Mouse (Mus musculus): Measurements from ENCODE around the gene Tespa1. TPM values are rescaled to one million over a fixed set of nuclear protein-coding genes. Genes with fewer than 3 reads are reported as not detected.
"Not testable (repeated sequence)": the region's sequence is repeated elsewhere in the genome, so short reads cannot be mapped to it uniquely, and the experiment has no call there.

The Tespa1 gene
- polyA plus RNA-seq, 1 experiment from 2014 or later, result not detected

GRCm38 (mm10) chr10:130304138-130304537, 18.5 kb upstream of the Tespa1 start:
- not testable (repeated sequence) for H3K27ac ChIP-seq (ENCODE audit: low read depth, low read length); H3K4me1 ChIP-seq (ENCODE audit: control insufficient read depth, insufficient read depth, low read length); H3K27me3 ChIP-seq (ENCODE audit: control insufficient read depth, insufficient read depth, low read length); H3K9me3 ChIP-seq (ENCODE audit: control insufficient read depth, low read length); H3K9ac ChIP-seq (replicated peaks; ENCODE audit: low read depth, low read length); H3K4me3 ChIP-seq (ENCODE audit: low read depth, low read length); H3K36me3 ChIP-seq (ENCODE audit: control insufficient read depth, insufficient read depth, low read length); H3K4me2 ChIP-seq (ENCODE audit: low read depth, low read length); ATAC-seq (ENCODE audit: low read depth)
- 76% methylated on average over 3 of the region's 5 CpGs for WGBS

DNA sequence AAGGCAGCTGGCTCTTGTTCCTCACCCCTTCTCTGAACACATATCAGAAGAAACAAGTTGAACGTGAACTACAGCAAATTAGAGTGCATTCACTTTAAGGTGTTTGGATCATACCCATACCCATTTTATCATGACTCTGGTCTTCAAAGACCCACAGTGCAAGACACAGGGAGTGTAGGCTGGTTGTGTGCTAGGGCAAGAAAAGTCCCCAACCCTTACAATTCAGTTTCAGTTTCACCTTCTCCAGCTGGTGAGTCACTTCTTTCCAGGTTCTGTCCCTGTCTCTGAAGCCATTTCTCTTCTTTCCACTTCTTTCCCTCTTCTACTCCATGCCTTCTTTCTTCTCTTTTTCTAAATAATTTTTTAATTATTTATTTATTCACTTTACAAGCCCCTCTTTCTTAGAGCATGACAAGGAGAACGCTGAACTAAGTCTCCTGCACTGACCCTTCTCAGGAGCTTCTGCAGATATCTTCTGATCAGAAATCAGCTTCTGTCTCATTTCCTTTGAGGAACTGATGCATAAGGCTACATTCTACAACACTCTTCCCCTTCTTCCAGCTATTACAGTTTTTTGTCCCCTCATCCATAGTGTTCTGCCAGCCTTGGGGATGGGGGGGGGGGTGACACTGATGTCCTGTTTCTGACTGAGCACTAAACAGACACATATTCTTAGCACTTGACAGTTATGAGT, 11.0 kb upstream of the Tespa1 start:
- no peaks in the 10 kb centered on the region for H3K4me1 ChIP-seq (ENCODE audit: control insufficient read depth, insufficient read depth, low read length)
- no peak for ATAC-seq (ENCODE audit: low read depth)
- WGBS, result 97% methylated on average over 2 of the region's 2 CpGs

DNA sequence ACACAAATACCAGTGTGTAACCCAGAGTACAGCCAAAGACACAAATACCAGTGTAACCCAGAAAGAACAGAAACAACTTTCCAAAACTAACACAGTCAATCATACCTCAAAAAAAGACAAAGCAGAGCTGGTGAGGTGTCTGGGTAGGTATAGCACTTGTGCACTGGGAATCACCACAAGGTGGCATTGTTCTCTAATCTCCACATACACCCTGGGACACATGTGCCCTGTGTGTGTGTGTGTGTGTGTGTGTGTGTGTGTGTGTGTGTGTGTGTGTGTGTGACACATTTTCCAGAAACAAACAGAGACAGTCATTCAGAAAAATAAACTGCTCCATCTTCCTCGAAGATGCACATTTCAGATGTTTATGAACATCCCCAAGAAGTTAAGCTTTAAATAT, 9.1 kb upstream of the Tespa1 start:
- Histone ChIP-seq H3K27ac (ENCODE audit: low read depth, low read length) (no peak overlapping the region), H3K9ac (replicated peaks; ENCODE audit: low read depth, low read length) (no peak overlapping the region), H3K4me1 (ENCODE audit: control insufficient read depth, insufficient read depth, low read length) (no peaks in the 10 kb centered on the region), H3K27me3 (ENCODE audit: control insufficient read depth, insufficient read depth, low read length) (no peaks in the 10 kb centered on the region), H3K36me3 (ENCODE audit: control insufficient read depth, insufficient read depth, low read length) (no peaks in the 10 kb centered on the region), H3K4me3 (ENCODE audit: low read depth, low read length) (no peak overlapping the region), H3K4me2 (ENCODE audit: low read depth, low read length) (no peak overlapping the region), H3K9me3 (ENCODE audit: control insufficient read depth, low read length) (no peaks in the 10 kb centered on the region)
- 89% methylated on average over 1 of the region's 1 CpGs for WGBS
- no peak for ATAC-seq (ENCODE audit: low read depth)

More for the DNA sequence above, 11.0 kb upstream of the Tespa1 start:
- Histone ChIP-seq H3K9ac (replicated peaks; ENCODE audit: low read depth, low read length) (no peak overlapping the region), H3K9me3 (ENCODE audit: control insufficient read depth, low read length) (no peaks in the 10 kb centered on the region), H3K27me3 (ENCODE audit: control insufficient read depth, insufficient read depth, low read length) (no peaks in the 10 kb centered on the region), H3K36me3 (ENCODE audit: control insufficient read depth, insufficient read depth, low read length) (no peaks in the 10 kb centered on the region), H3K4me3 (ENCODE audit: low read depth, low read length) (no peak overlapping the region), H3K4me2 (ENCODE audit: low read depth, low read length) (no peak overlapping the region), H3K27ac (ENCODE audit: low read depth, low read length) (no peak overlapping the region)

DNA sequence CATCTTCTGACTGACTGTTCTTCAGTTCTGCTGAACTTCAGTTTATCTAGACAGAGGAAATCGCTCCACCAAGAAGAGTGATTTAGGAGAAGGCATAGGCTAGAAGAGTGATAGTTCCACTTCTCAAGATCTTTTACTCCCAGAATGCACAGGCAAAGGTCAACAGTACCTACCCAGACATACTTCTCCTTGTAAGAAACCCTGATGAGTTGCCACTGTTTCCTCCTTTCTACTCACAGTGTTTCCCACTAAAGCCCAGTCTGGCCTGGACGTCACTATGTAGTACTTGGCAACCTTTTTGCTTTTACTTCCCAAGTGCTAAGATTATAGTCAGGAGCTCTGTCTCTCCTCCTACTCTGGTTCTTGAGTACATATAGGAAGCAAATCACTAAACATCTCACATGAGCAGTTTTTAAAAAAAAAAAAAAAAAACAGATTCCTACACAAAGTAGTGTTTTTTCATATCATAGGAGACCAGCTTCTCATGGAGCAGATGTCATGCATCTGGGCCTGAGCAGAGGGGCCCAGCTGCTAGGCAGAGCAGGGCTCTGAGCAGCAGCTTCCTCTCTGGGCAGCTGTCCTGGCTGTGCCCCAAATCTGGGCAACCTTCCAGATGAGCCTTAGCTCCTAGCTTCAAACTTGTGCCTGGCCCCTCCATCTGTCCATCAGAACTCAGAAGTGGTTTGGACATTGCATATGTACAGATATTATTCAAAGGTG, 8.4 kb upstream of the Tespa1 start:
- ATAC-seq (ENCODE audit: low read depth), result peak; percentile 81; the same call in 1 of the 2 replicates
- no peaks in the 10 kb centered on the region for H3K27me3 ChIP-seq (ENCODE audit: control insufficient read depth, insufficient read depth, low read length)
- H3K9me3 ChIP-seq (ENCODE audit: control insufficient read depth, low read length), result no peaks in the 10 kb centered on the region
- no peak overlapping the region for H3K27ac ChIP-seq (ENCODE audit: low read depth, low read length)
- H3K4me1 ChIP-seq (ENCODE audit: control insufficient read depth, insufficient read depth, low read length), result no peaks in the 10 kb centered on the region
- 78% methylated on average over 2 of the region's 2 CpGs for WGBS
- H3K36me3 ChIP-seq (ENCODE audit: control insufficient read depth, insufficient read depth, low read length), result no peaks in the 10 kb centered on the region
- no peak overlapping the region for H3K4me3 ChIP-seq (ENCODE audit: low read depth, low read length)
- H3K9ac ChIP-seq (replicated peaks; ENCODE audit: low read depth, low read length), result no peak overlapping the region
- no peak overlapping the region for H3K4me2 ChIP-seq (ENCODE audit: low read depth, low read length)

DNA sequence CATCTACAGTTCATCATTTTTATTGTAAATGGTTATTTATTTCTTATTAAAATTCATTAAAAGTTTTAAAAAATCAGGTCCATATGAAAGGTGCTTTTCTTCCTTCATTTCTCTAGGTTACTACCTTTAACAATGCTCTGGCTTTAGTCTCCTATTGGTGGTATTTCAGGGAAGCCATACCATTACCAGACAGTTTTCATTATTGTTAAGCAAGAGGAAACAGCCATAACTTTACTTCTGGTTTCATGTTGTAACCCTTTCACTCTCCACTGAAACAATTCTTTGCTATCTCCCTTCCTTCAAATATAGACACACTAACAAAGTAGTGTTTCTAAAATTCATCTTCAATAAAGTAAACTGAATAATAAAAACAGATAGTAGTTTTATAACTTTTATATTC, 6.8 kb upstream of the Tespa1 start:
- Histone ChIP-seq H3K9me3 (ENCODE audit: control insufficient read depth, low read length) (no peaks in the 10 kb centered on the region), H3K4me2 (ENCODE audit: low read depth, low read length) (no peak overlapping the region), H3K4me3 (ENCODE audit: low read depth, low read length) (no peak overlapping the region), H3K27me3 (ENCODE audit: control insufficient read depth, insufficient read depth, low read length) (no peaks in the 10 kb centered on the region), H3K36me3 (ENCODE audit: control insufficient read depth, insufficient read depth, low read length) (no peaks in the 10 kb centered on the region), H3K27ac (ENCODE audit: low read depth, low read length) (no peak overlapping the region), H3K9ac (replicated peaks; ENCODE audit: low read depth, low read length) (no peak overlapping the region), H3K4me1 (ENCODE audit: control insufficient read depth, insufficient read depth, low read length) (no peaks in the 10 kb centered on the region)
- ATAC-seq (ENCODE audit: low read depth), result no peak

DNA sequence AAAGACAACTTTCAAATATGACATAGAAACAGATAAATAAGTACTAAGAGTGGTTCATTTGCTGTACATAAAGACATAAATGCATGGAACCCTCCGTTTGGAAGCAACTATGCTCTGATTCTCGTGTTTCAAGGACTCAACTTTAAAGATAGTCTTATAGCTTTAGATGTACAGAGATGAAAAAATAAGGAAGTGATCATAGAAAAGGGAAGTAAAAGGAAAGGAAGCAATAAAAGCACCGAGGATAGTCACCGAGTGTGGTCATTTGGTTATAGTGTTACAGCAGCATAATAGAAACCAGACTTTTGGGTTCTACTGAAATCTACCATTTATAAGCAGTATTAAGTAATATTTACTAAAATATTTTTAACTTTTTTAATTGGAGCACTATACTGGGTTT, 4.0 kb upstream of the Tespa1 start:
- Histone ChIP-seq H3K27me3 (ENCODE audit: control insufficient read depth, insufficient read depth, low read length) (no peaks in the 10 kb centered on the region), H3K36me3 (ENCODE audit: control insufficient read depth, insufficient read depth, low read length) (no peaks in the 10 kb centered on the region), H3K9ac (replicated peaks; ENCODE audit: low read depth, low read length) (no peak overlapping the region), H3K4me2 (ENCODE audit: low read depth, low read length) (no peak overlapping the region), H3K9me3 (ENCODE audit: control insufficient read depth, low read length) (no peaks in the 10 kb centered on the region), H3K27ac (ENCODE audit: low read depth, low read length) (no peak overlapping the region), H3K4me1 (ENCODE audit: control insufficient read depth, insufficient read depth, low read length) (no peaks in the 10 kb centered on the region), H3K4me3 (ENCODE audit: low read depth, low read length) (no peak overlapping the region)
- 84% methylated on average over 4 of the region's 4 CpGs for WGBS
- no peak for ATAC-seq (ENCODE audit: low read depth)

- Histone ChIP-seq H3K4me2 (ENCODE audit: low read depth, low read length) (no peak overlapping the region), H3K27me3 (ENCODE audit: control insufficient read depth, insufficient read depth, low read length) (no peaks in the 10 kb centered on the region), H3K9ac (replicated peaks; ENCODE audit: low read depth, low read length) (no peak overlapping the region), H3K27ac (ENCODE audit: low read depth, low read length) (no peak overlapping the region), H3K36me3 (ENCODE audit: control insufficient read depth, insufficient read depth, low read length) (no peaks in the 10 kb centered on the region), H3K4me1 (ENCODE audit: control insufficient read depth, insufficient read depth, low read length) (no peaks in the 10 kb centered on the region), H3K9me3 (ENCODE audit: control insufficient read depth, low read length) (no peaks in the 10 kb centered on the region), H3K4me3 (ENCODE audit: low read depth, low read length) (no peak overlapping the region)
- no peak for ATAC-seq (ENCODE audit: low read depth)
- 93% methylated on average over 2 of the region's 2 CpGs for WGBS
Measured at GRCm38 (mm10) chr10:130320715-130321114, 2.0 kb upstream of the Tespa1 start.

DNA sequence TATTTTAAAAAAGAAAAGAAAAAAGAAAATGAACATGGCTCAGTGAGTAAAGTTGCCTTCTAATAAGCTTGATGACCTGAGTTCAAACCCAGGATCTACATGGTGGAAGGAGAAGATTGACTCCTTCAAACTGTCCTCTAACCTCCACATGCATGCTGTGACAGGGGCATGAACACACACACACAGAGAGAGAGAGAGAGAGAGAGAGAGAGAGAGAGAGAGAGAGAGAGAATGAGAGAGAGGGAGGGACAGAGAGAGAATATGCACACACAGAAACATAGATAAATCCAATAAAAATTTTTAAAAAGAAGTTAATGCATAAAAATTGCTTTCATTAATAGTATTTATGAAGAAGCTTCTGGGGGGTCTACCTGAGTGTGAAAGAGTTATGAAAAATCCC, 608 bp upstream of the Tespa1 start:
- ATAC-seq (ENCODE audit: low read depth), result no peak
- Histone ChIP-seq H3K9me3 (ENCODE audit: control insufficient read depth, low read length) (no peaks in the 10 kb centered on the region), H3K9ac (replicated peaks; ENCODE audit: low read depth, low read length) (no peak overlapping the region), H3K27me3 (ENCODE audit: control insufficient read depth, insufficient read depth, low read length) (no peaks in the 10 kb centered on the region), H3K4me2 (ENCODE audit: low read depth, low read length) (no peak overlapping the region), H3K27ac (ENCODE audit: low read depth, low read length) (no peak overlapping the region), H3K4me3 (ENCODE audit: low read depth, low read length) (no peak overlapping the region), H3K4me1 (ENCODE audit: control insufficient read depth, insufficient read depth, low read length) (no peaks in the 10 kb centered on the region), H3K36me3 (ENCODE audit: control insufficient read depth, insufficient read depth, low read length) (no peaks in the 10 kb centered on the region)

- WGBS, result 90% methylated on average over 4 of the region's 4 CpGs
- no peaks in the 10 kb centered on the region for H3K9me3 ChIP-seq (ENCODE audit: control insufficient read depth, low read length)
- H3K4me2 ChIP-seq (ENCODE audit: low read depth, low read length), result no peak overlapping the region
- no peaks in the 10 kb centered on the region for H3K36me3 ChIP-seq (ENCODE audit: control insufficient read depth, insufficient read depth, low read length)
- no peak overlapping the region for H3K4me3 ChIP-seq (ENCODE audit: low read depth, low read length)
- ATAC-seq (ENCODE audit: low read depth), result no peak
- H3K27me3 ChIP-seq (ENCODE audit: control insufficient read depth, insufficient read depth, low read length), result no peaks in the 10 kb centered on the region
- H3K4me1 ChIP-seq (ENCODE audit: control insufficient read depth, insufficient read depth, low read length), result no peaks in the 10 kb centered on the region
- H3K9ac ChIP-seq (replicated peaks; ENCODE audit: low read depth, low read length), result no peak overlapping the region
- H3K27ac ChIP-seq (ENCODE audit: low read depth, low read length), result no peak overlapping the region
Measured at GRCm38 (mm10) chr10:130324243-130324642, 1.6 kb downstream of the Tespa1 start.
